Mouse (Mus musculus): Measurements from ENCODE around the gene Lrrtm3. TPM values are rescaled to one million over a fixed set of nuclear protein-coding genes. Genes with fewer than 3 reads are reported as not detected.

The Lrrtm3 gene
- polyA plus RNA-seq, 1 experiment from 2014 or later, result 0.96 TPM

- Histone ChIP-seq H3K4me1 (no peaks in the 10 kb centered on the region), H3K27me3 (ENCODE audit: low read depth, poor library complexity, severe bottlenecking) (no peaks in the 10 kb centered on the region), H3K4me3 (no peak overlapping the region), H3K27ac (replicated peaks) (no peak overlapping the region), H3K36me3 (no peaks in the 10 kb centered on the region), H3K9me3 (replicated peaks) (no peaks in the 10 kb centered on the region)
- 87% methylated on average over 6 of the region's 6 CpGs for WGBS
- DNase-seq (ENCODE audit: low spot score), result no peak
These were observed 66.7 kb downstream of the Lrrtm3 start for GRCm38 (mm10) chr10:64023340-64023739.

DNA sequence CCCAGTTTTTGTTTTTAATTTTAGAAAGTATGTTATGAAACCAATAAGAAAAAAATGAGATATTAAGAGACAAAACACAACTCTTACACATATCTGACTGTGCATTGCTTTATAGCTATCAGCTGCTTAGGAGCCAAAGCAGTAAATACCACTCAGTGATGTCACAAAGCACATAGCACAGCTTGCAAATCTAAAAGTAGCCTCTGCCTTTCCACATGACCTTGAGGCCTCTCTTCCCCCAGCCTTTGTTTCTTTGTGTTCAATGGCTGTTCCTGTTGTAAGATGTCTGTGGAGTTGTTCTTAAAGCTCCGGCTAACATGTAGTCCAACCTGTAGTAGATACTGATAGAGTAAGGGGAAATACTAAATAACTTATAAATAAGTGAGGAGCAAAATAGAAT, 69.7 kb downstream of the Lrrtm3 start:
- no peak overlapping the region for H3K4me3 ChIP-seq
- no peaks in the 10 kb centered on the region for H3K4me1 ChIP-seq
- no peaks in the 10 kb centered on the region for H3K36me3 ChIP-seq
- no peak overlapping the region for H3K27ac ChIP-seq (replicated peaks)
- no peak for DNase-seq (ENCODE audit: low spot score)
- H3K9me3 ChIP-seq (replicated peaks), result no peaks in the 10 kb centered on the region
- 91% methylated on average over 1 of the region's 1 CpGs for WGBS
- no peaks in the 10 kb centered on the region for H3K27me3 ChIP-seq (ENCODE audit: low read depth, poor library complexity, severe bottlenecking)

DNA sequence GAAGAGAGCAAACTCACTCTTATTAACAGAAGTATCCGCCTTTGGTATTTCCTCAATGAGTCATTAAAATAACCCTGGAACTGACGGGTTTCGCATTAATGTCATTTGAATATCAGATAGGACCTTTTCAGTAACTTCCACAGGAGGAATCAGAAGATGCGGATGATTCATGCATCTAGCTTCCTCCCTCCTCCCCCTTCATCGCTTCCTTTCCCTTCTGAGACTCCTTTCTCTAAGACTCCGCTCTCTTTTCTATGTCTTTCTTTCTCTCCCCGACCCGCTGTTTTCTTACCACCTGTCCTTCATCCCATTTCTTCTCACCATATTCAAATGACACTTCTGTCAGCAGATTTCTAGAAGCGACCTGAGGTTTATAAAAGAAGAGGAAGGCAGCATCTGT, 88.1 kb downstream of the Lrrtm3 start:
- Histone ChIP-seq H3K4me1 (no peaks in the 10 kb centered on the region), H3K27ac (replicated peaks) (no peak overlapping the region), H3K9me3 (replicated peaks) (no peaks in the 10 kb centered on the region), H3K36me3 (no peaks in the 10 kb centered on the region), H3K4me3 (no peak overlapping the region), H3K27me3 (ENCODE audit: low read depth, poor library complexity, severe bottlenecking) (no peaks in the 10 kb centered on the region)
- DNase-seq (ENCODE audit: low spot score), result no peak
- 86% methylated on average over 9 of the region's 9 CpGs for WGBS

- H3K27me3 ChIP-seq (ENCODE audit: low read depth, poor library complexity, severe bottlenecking), result no peaks in the 10 kb centered on the region
- no peaks in the 10 kb centered on the region for H3K9me3 ChIP-seq (replicated peaks)
- H3K4me3 ChIP-seq, result no peak overlapping the region
- no peaks in the 10 kb centered on the region for H3K36me3 ChIP-seq
- 83% methylated on average over 6 of the region's 6 CpGs for WGBS
- DNase-seq (ENCODE audit: low spot score), result no peak
- no peaks in the 10 kb centered on the region for H3K4me1 ChIP-seq
- H3K27ac ChIP-seq (replicated peaks), result no peak overlapping the region
These were observed 88.5 kb downstream of the Lrrtm3 start for GRCm38 (mm10) chr10:64001531-64001930.

- Histone ChIP-seq H3K27me3 (ENCODE audit: low read depth, poor library complexity, severe bottlenecking) (no peaks in the 10 kb centered on the region), H3K4me1 (no peaks in the 10 kb centered on the region), H3K9me3 (replicated peaks) (no peaks in the 10 kb centered on the region), H3K36me3 (no peaks in the 10 kb centered on the region), H3K27ac (replicated peaks) (no peak overlapping the region), H3K4me3 (no peak overlapping the region)
- DNase-seq (ENCODE audit: low spot score), result no peak
- 92% methylated on average over 5 of the region's 5 CpGs for WGBS
These were observed 95.8 kb downstream of the Lrrtm3 start for GRCm38 (mm10) chr10:63994251-63994650.

- DNase-seq (ENCODE audit: low spot score), result no peak
- no peaks in the 10 kb centered on the region for H3K27me3 ChIP-seq (ENCODE audit: low read depth, poor library complexity, severe bottlenecking)
- H3K4me1 ChIP-seq, result no peaks in the 10 kb centered on the region
- WGBS, result 88% methylated on average over 4 of the region's 4 CpGs
- no peak overlapping the region for H3K27ac ChIP-seq (replicated peaks)
- H3K36me3 ChIP-seq, result no peaks in the 10 kb centered on the region
- H3K9me3 ChIP-seq (replicated peaks), result no peaks in the 10 kb centered on the region
- H3K4me3 ChIP-seq, result no peak overlapping the region
These were observed 104.5 kb downstream of the Lrrtm3 start for GRCm38 (mm10) chr10:63985576-63985975.

- H3K9me3 ChIP-seq (replicated peaks), result no peaks in the 10 kb centered on the region
- H3K4me3 ChIP-seq, result no peak overlapping the region
- 96% methylated on average over 2 of the region's 2 CpGs for WGBS
- no peaks in the 10 kb centered on the region for H3K27me3 ChIP-seq (ENCODE audit: low read depth, poor library complexity, severe bottlenecking)
- H3K36me3 ChIP-seq, result no peaks in the 10 kb centered on the region
- DNase-seq (ENCODE audit: low spot score), result no peak
- peaks cover 14% of the 10 kb centered on the region for H3K4me1 ChIP-seq
- H3K27ac ChIP-seq (replicated peaks), result no peak overlapping the region
These were observed 110.7 kb downstream of the Lrrtm3 start for GRCm38 (mm10) chr10:63979410-63979809.

DNA sequence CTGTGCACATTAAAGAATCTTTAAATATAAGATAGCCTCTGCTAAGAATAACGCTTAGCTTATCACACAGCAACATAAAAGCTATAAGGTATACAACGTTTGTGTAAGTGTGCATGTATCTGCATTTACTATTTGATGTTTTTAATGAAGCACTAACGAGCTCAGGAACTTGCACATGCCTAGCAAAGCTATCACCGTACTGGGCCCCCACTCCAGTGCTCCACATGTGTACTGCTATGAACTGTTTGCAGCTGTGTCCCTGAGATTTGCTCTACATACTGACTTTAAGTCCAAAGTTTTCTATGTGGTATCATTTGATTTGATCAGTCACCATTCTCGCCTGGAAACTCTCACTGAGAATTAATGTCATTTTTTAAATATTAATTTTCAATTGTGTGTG, 111.1 kb downstream of the Lrrtm3 start:
- Histone ChIP-seq H3K27me3 (ENCODE audit: low read depth, poor library complexity, severe bottlenecking) (no peaks in the 10 kb centered on the region), H3K4me3 (no peak overlapping the region), H3K27ac (replicated peaks) (no peak overlapping the region), H3K4me1 (peaks cover 14% of the 10 kb centered on the region), H3K9me3 (replicated peaks) (no peaks in the 10 kb centered on the region), H3K36me3 (no peaks in the 10 kb centered on the region)
- no peak for DNase-seq (ENCODE audit: low spot score)
- WGBS, result 84% methylated on average over 5 of the region's 5 CpGs

DNA sequence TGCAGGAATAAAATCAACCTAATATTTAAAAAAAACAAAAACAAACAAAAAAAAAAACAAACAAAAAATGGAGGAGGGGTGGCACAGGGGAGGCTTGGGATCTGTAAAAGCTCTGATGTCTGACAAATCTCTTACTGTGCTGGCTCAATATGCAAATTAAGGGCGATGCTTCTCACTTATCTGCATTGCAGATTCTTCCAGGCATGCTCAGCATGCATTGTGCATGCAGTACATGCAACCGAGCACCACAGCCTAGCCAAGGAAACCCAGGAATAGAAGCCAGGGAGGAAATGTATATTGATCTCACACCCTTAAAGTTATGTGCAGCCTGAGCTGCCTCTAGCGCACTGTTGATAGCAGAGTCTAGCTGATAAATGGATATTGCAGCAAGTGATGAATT, 111.5 kb downstream of the Lrrtm3 start:
- H3K9me3 ChIP-seq (replicated peaks), result no peaks in the 10 kb centered on the region
- no peaks in the 10 kb centered on the region for H3K36me3 ChIP-seq
- no peak overlapping the region for H3K4me3 ChIP-seq
- 49% methylated on average over 3 of the region's 3 CpGs for WGBS
- DNase-seq (ENCODE audit: low spot score), result no peak
- H3K27ac ChIP-seq (replicated peaks), result no peak overlapping the region
- H3K27me3 ChIP-seq (ENCODE audit: low read depth, poor library complexity, severe bottlenecking), result no peaks in the 10 kb centered on the region
- peaks cover 14% of the 10 kb centered on the region for H3K4me1 ChIP-seq

DNA sequence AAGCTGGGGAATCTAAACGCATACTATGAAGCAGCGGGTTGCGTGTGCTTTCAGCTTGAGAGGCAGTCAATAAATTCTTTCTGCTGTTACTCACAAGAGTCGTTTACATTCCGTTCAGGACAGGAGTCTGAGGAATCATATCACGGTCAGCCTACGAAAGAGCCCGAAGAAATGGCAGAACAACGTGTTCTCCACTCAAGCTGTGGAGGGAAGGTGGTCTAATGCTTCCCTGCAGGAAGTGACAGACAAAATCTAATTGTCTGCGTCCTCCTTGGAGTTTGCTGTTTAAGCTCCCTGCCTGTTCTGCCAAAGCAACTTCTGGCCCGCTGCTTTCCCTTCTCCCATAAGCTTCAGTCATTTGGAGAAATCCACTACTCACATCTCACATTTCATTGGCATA, 112.0 kb downstream of the Lrrtm3 start:
- Histone ChIP-seq H3K4me3 (no peak overlapping the region), H3K4me1 (peaks cover 14% of the 10 kb centered on the region), H3K27ac (replicated peaks) (peak overlapping the region; percentile 38; the same call in 1 of the 2 replicates), H3K36me3 (no peaks in the 10 kb centered on the region), H3K27me3 (ENCODE audit: low read depth, poor library complexity, severe bottlenecking) (no peaks in the 10 kb centered on the region), H3K9me3 (replicated peaks) (no peaks in the 10 kb centered on the region)
- DNase-seq (ENCODE audit: low spot score), result no peak
- WGBS, result 59% methylated on average over 11 of the region's 11 CpGs

- no peak overlapping the region for H3K4me3 ChIP-seq
- H3K27ac ChIP-seq (replicated peaks), result no peak overlapping the region
- H3K9me3 ChIP-seq (replicated peaks), result no peaks in the 10 kb centered on the region
- no peak for DNase-seq (ENCODE audit: low spot score)
- no peaks in the 10 kb centered on the region for H3K36me3 ChIP-seq
- no peaks in the 10 kb centered on the region for H3K4me1 ChIP-seq
- no peaks in the 10 kb centered on the region for H3K27me3 ChIP-seq (ENCODE audit: low read depth, poor library complexity, severe bottlenecking)
- WGBS, result 90% methylated on average over 2 of the region's 2 CpGs
These were observed 117.8 kb downstream of the Lrrtm3 start for GRCm38 (mm10) chr10:63972300-63972699.

GRCm38 (mm10) chr10:63954308-63954930, 135.7 kb downstream of the Lrrtm3 start:
- DNase-seq (ENCODE audit: low spot score), result peak; percentile 16
- 25% methylated on average over 6 of the region's 7 CpGs for WGBS
- H3K27ac ChIP-seq (replicated peaks), result peak overlapping the region; percentile 57; the same call in 1 of the 2 replicates
- no peaks in the 10 kb centered on the region for H3K36me3 ChIP-seq
- H3K4me3 ChIP-seq, result no peak overlapping the region
- H3K4me1 ChIP-seq, result peaks cover 6% of the 10 kb centered on the region
- H3K27me3 ChIP-seq (ENCODE audit: low read depth, poor library complexity, severe bottlenecking), result no peaks in the 10 kb centered on the region
- H3K9me3 ChIP-seq (replicated peaks), result no peaks in the 10 kb centered on the region

GRCm38 (mm10) chr10:63951481-63951880, 138.6 kb downstream of the Lrrtm3 start:
- WGBS, result 77% methylated on average over 1 of the region's 1 CpGs
- no peak overlapping the region for H3K4me3 ChIP-seq
- no peak overlapping the region for H3K27ac ChIP-seq (replicated peaks)
- H3K9me3 ChIP-seq (replicated peaks), result no peaks in the 10 kb centered on the region
- no peak for DNase-seq (ENCODE audit: low spot score)
- H3K36me3 ChIP-seq, result no peaks in the 10 kb centered on the region
- no peaks in the 10 kb centered on the region for H3K27me3 ChIP-seq (ENCODE audit: low read depth, poor library complexity, severe bottlenecking)
- peaks cover 6% of the 10 kb centered on the region for H3K4me1 ChIP-seq

DNA sequence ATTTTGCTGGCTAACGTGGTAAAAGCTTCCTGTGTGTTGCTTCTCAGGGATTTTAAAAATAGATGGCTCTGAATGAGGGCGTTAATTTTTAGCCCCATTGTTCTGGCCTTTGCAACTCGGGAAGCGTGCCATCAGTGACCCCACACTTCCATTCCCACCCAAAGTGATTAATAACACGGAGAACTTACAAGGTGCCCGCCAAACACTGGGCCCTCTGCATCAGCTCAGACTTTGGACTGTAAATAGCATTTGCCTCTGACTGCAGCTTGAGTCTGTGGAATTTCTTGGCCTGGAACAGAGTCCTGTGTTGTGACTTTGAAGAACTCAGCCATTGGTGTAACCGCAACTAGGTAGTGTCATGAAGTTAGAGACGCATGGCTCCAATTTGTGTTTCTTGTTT, 139.2 kb downstream of the Lrrtm3 start:
- Histone ChIP-seq H3K9me3 (replicated peaks) (no peaks in the 10 kb centered on the region), H3K27ac (replicated peaks) (no peak overlapping the region), H3K4me1 (peaks cover 6% of the 10 kb centered on the region), H3K27me3 (ENCODE audit: low read depth, poor library complexity, severe bottlenecking) (no peaks in the 10 kb centered on the region), H3K36me3 (no peaks in the 10 kb centered on the region), H3K4me3 (no peak overlapping the region)
- WGBS, result 83% methylated on average over 8 of the region's 8 CpGs
- DNase-seq (ENCODE audit: low spot score), result no peak
